Mouse (Mus musculus) thymus, postnatal 4 days (tissue): ENCODE measurements around the gene Lrrc45.
"Not testable (repeated sequence)": the region's sequence is repeated elsewhere in the genome, so short reads cannot be mapped to it uniquely, and the experiment has no call there.

Experiments used
- DNase-seq: peaks from one replicate; pipeline ENCODE4 v3.0.0; 2021

The Lrrc45 gene

GRCm38 (mm10) chr11:120713580-120714518, at the start of gene Lrrc45, which contains the start of gene Cenpx:
Gene Lrrc45, plus strand, starts transcription at chr11:120713925.
Gene Cenpx, minus strand, starts transcription at chr11:120713738.
- DNase-seq = peak; percentile 93

GRCm38 (mm10) chr11:120665406-120665805, 48.3 kb upstream of the Lrrc45 start:
- no peak for DNase-seq

- DNase-seq = no peak
Measured at GRCm38 (mm10) chr11:120666617-120667016, 47.1 kb upstream of the Lrrc45 start.

- DNase-seq = peak; percentile 99
Measured at GRCm38 (mm10) chr11:120672687-120673593, 40.8 kb upstream of the Lrrc45 start, which contains the start of gene Aspscr1. Gene Aspscr1, plus strand, starts transcription at chr11:120672973.

- DNase-seq = peak; percentile 25
Measured at GRCm38 (mm10) chr11:120673594-120674122, 40.1 kb upstream of the Lrrc45 start.

- not testable (repeated sequence) for DNase-seq
Measured at GRCm38 (mm10) chr11:120675875-120676274, 37.9 kb upstream of the Lrrc45 start.

- no peak for DNase-seq
Measured at GRCm38 (mm10) chr11:120676951-120677350, 36.8 kb upstream of the Lrrc45 start.

- peak; percentile 37 for DNase-seq
Measured at GRCm38 (mm10) chr11:120679909-120680308, 33.8 kb upstream of the Lrrc45 start.

- DNase-seq = no peak
Measured at GRCm38 (mm10) chr11:120682683-120683082, 31.0 kb upstream of the Lrrc45 start.

GRCm38 (mm10) chr11:120683536-120683935, 30.2 kb upstream of the Lrrc45 start:
- no peak for DNase-seq

- no peak for DNase-seq
Measured at GRCm38 (mm10) chr11:120684086-120684485, 29.6 kb upstream of the Lrrc45 start.

GRCm38 (mm10) chr11:120684660-120685059, 29.1 kb upstream of the Lrrc45 start:
- no peak for DNase-seq

GRCm38 (mm10) chr11:120686650-120687272, 27.0 kb upstream of the Lrrc45 start:
- DNase-seq = no peak

GRCm38 (mm10) chr11:120689365-120689764, 24.4 kb upstream of the Lrrc45 start:
- DNase-seq = no peak

- no peak for DNase-seq
Measured at GRCm38 (mm10) chr11:120692471-120693011, 21.2 kb upstream of the Lrrc45 start.

GRCm38 (mm10) chr11:120693461-120693860, 20.3 kb upstream of the Lrrc45 start:
- DNase-seq = no peak

GRCm38 (mm10) chr11:120695184-120695583, 18.5 kb upstream of the Lrrc45 start:
- no peak for DNase-seq

- DNase-seq = no peak
Measured at GRCm38 (mm10) chr11:120695641-120696040, 18.1 kb upstream of the Lrrc45 start.

GRCm38 (mm10) chr11:120696568-120696967, 17.2 kb upstream of the Lrrc45 start:
- DNase-seq = no peak

GRCm38 (mm10) chr11:120697741-120698140, 16.0 kb upstream of the Lrrc45 start:
- no peak for DNase-seq

- no peak for DNase-seq
Measured at GRCm38 (mm10) chr11:120703696-120704454, 9.8 kb upstream of the Lrrc45 start.
